Mouse (Mus musculus): ENCODE measurements at regions not wholly inside any gene's neighbourhood (a gene's known extent, or its start where the extent isn't known, plus 50 kb on each side); places are given as distances from the start of the nearest gene placed in this dataset.

DNA sequence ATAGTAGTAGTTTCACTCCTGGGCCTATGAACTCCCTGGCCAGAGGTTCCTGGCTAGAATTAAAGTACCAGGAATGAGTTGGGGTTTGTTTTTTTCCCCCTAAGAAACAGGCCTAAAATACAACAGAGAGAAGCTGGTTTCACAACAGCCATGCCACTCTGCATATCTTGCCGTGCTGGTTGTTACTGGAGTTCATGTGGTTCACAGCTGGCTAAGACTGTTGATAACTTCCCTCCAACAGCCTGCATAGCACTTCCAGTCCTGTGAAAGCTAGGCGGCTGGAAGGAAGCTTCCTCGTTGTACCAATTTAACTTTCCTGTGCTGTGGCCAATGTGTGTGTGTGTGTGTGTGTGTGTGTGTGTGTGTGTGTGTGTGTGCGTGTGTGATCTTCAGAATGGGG is 179.0 kb upstream of the Nabp1 start:
- H3K9ac ChIP-seq (ENCODE audit: low read length), result no peak overlapping the region
- H3K36me3 ChIP-seq (ENCODE audit: control insufficient read depth, insufficient read depth, low read length), result no peaks in the 10 kb centered on the region
- H3K27ac ChIP-seq (ENCODE audit: low read length), result no peak overlapping the region
- no peak for ATAC-seq (ENCODE audit: insufficient read depth, low FRiP score)
- no peaks in the 10 kb centered on the region for H3K27me3 ChIP-seq (ENCODE audit: control insufficient read depth, insufficient read depth, low read length)
- no peaks in the 10 kb centered on the region for H3K4me1 ChIP-seq (ENCODE audit: control insufficient read depth, insufficient read depth, low read length)
- H3K4me2 ChIP-seq (ENCODE audit: low read depth, low read length), result no peak overlapping the region
- no peaks in the 10 kb centered on the region for H3K9me3 ChIP-seq (replicated peaks; ENCODE audit: control insufficient read depth, low read length)
- no peak overlapping the region for H3K4me3 ChIP-seq (replicated peaks; ENCODE audit: low read length)
- WGBS, result 77% methylated on average over 4 of the region's 4 CpGs

DNA sequence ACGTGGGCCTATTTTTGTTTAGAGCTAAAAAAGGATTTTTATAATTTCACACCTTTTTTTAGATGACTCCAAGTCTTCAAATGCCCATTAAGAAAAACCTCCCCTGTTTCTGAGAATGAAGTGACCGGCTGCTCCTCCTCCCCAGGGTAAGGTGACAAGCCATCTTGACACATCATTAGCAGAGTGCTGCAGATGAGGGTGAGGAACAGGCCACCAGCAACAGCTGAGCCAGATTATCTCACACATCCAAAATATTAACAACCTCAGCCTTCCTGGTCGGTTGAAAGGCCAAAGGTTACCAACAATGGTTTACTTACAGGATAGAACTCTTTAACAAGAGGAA is 172.4 kb upstream of the Nabp1 start:
- no peaks in the 10 kb centered on the region for H3K36me3 ChIP-seq (ENCODE audit: control insufficient read depth, insufficient read depth, low read length)
- WGBS, result 27% methylated on average over 3 of the region's 3 CpGs
- no peak for ATAC-seq (ENCODE audit: insufficient read depth, low FRiP score)
- no peak overlapping the region for H3K4me2 ChIP-seq (ENCODE audit: low read depth, low read length)
- no peaks in the 10 kb centered on the region for H3K4me1 ChIP-seq (ENCODE audit: control insufficient read depth, insufficient read depth, low read length)
- no peaks in the 10 kb centered on the region for H3K27me3 ChIP-seq (ENCODE audit: control insufficient read depth, insufficient read depth, low read length)
- H3K4me3 ChIP-seq (replicated peaks; ENCODE audit: low read length), result no peak overlapping the region
- H3K27ac ChIP-seq (ENCODE audit: low read length), result no peak overlapping the region
- H3K9me3 ChIP-seq (replicated peaks; ENCODE audit: control insufficient read depth, low read length), result no peaks in the 10 kb centered on the region
- H3K9ac ChIP-seq (ENCODE audit: low read length), result no peak overlapping the region

DNA sequence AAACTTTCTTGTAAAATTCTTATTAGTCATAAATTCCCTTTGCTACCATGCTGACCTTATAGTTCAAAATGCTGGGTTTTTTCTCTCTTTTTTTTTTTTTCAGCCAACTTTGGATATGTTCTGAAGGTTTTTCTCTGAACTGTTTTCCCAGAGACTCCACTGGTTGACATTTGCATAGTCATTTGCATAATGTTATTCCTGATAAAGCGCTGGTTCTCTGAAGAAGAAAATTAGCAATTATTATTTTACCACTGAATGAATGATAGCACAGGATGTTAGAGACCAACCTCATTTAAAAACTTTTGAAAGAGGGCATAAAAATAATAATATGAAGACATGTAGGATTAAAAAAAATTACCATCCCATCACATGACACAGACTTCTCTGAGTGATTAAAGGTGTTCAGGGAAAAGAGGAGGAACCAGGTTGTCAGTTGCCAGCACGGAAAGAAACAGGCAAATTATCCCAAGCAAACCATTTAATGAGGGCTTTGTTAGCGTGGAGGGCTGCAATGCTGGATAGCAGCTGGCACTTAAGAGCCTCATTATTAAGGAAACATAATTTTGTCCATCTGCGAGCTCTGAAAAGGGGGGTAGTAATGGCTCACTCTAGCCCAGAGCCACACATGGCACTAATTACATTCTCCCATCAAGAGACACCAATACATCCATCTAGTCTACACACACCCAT is 171.9 kb upstream of the Nabp1 start:
- H3K9ac ChIP-seq (ENCODE audit: low read length), result no peak overlapping the region
- H3K4me3 ChIP-seq (replicated peaks; ENCODE audit: low read length), result no peak overlapping the region
- no peak overlapping the region for H3K4me2 ChIP-seq (ENCODE audit: low read depth, low read length)
- ATAC-seq (ENCODE audit: insufficient read depth, low FRiP score), result no peak
- H3K27me3 ChIP-seq (ENCODE audit: control insufficient read depth, insufficient read depth, low read length), result no peaks in the 10 kb centered on the region
- WGBS, result 42% methylated on average over 4 of the region's 4 CpGs
- no peak overlapping the region for H3K27ac ChIP-seq (ENCODE audit: low read length)
- no peaks in the 10 kb centered on the region for H3K36me3 ChIP-seq (ENCODE audit: control insufficient read depth, insufficient read depth, low read length)
- no peaks in the 10 kb centered on the region for H3K9me3 ChIP-seq (replicated peaks; ENCODE audit: control insufficient read depth, low read length)
- no peaks in the 10 kb centered on the region for H3K4me1 ChIP-seq (ENCODE audit: control insufficient read depth, insufficient read depth, low read length)

DNA sequence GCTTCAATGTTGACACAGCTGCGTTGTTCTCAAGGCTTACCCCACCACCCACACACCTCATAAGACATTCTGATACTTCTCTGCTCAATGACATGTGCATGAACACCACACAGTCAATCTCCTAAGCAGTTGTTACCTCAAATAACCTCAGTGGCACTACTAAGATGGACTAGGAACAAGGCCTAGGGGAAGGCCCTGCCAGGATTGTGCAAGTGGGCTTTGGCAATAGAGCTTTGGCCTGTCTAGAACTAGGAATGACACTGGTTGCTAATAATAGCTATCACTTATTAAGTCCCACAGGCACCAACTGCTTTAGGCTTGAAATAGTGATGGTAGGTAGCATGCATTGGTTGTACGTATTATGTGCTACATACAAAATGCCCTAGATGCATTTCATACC is 169.7 kb upstream of the Nabp1 start:
- Histone ChIP-seq H3K36me3 (ENCODE audit: control insufficient read depth, insufficient read depth, low read length) (no peaks in the 10 kb centered on the region), H3K27ac (ENCODE audit: low read length) (no peak overlapping the region)

DNA sequence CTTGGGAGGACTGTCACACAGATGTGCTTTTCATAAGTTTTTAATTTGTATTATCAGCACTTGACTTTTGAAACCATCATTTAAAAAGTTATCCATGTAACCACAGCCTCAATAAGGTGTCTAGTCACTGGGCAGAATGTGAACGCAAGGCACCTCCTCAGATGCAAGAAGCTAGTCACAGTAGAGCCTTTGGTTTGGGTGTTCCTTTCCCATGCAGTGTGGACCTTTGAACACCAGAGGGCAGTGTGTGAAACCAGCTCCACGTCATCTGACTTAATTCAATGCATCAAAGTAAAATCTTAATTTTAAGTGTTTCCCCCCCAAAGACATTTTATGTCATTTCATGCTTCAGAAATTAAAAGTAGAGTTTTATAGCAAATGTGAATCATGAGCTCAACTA is 166.2 kb upstream of the Nabp1 start:
- Histone ChIP-seq H3K36me3 (ENCODE audit: control insufficient read depth, insufficient read depth, low read length) (no peaks in the 10 kb centered on the region), H3K27ac (ENCODE audit: low read length) (no peak overlapping the region), H3K9ac (ENCODE audit: low read length) (no peak overlapping the region), H3K27me3 (ENCODE audit: control insufficient read depth, insufficient read depth, low read length) (no peaks in the 10 kb centered on the region), H3K9me3 (replicated peaks; ENCODE audit: control insufficient read depth, low read length) (no peaks in the 10 kb centered on the region), H3K4me1 (ENCODE audit: control insufficient read depth, insufficient read depth, low read length) (no peaks in the 10 kb centered on the region), H3K4me3 (replicated peaks; ENCODE audit: low read length) (no peak overlapping the region), H3K4me2 (ENCODE audit: low read depth, low read length) (no peak overlapping the region)
- ATAC-seq (ENCODE audit: insufficient read depth, low FRiP score), result no peak
- 26% methylated on average over 2 of the region's 2 CpGs for WGBS

More for the DNA sequence above, 169.7 kb upstream of the Nabp1 start:
- Histone ChIP-seq H3K4me3 (replicated peaks; ENCODE audit: low read length) (no peak overlapping the region), H3K9me3 (replicated peaks; ENCODE audit: control insufficient read depth, low read length) (no peaks in the 10 kb centered on the region), H3K4me1 (ENCODE audit: control insufficient read depth, insufficient read depth, low read length) (no peaks in the 10 kb centered on the region), H3K9ac (ENCODE audit: low read length) (no peak overlapping the region), H3K4me2 (ENCODE audit: low read depth, low read length) (no peak overlapping the region), H3K27me3 (ENCODE audit: control insufficient read depth, insufficient read depth, low read length) (no peaks in the 10 kb centered on the region)
- 71% methylated on average over 2 of the region's 2 CpGs for WGBS
- peak; percentile 29; the same call in 1 of the 2 replicates for ATAC-seq (ENCODE audit: insufficient read depth, low FRiP score)

DNA sequence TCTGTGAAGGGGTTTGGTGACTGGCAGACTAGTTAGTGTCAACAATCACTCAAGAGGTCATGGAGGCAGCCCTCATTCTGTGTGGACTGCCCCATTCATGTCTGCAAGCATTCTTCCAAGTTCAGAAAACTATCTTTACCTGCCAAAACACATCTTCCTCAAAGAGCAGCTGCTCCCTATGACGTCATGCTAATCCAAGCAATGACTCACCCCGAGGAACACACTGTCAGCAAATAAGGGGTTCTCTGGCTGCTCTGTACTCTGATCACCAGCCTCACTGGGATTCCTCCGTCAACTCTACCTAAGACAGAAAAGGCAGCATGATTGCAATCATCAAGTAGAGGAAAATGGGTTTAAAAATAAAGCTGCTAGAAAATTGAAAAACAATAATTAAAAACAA is 165.4 kb upstream of the Nabp1 start:
- Histone ChIP-seq H3K4me1 (ENCODE audit: control insufficient read depth, insufficient read depth, low read length) (no peaks in the 10 kb centered on the region), H3K36me3 (ENCODE audit: control insufficient read depth, insufficient read depth, low read length) (no peaks in the 10 kb centered on the region), H3K9me3 (replicated peaks; ENCODE audit: control insufficient read depth, low read length) (no peaks in the 10 kb centered on the region), H3K4me2 (ENCODE audit: low read depth, low read length) (no peak overlapping the region), H3K27me3 (ENCODE audit: control insufficient read depth, insufficient read depth, low read length) (no peaks in the 10 kb centered on the region), H3K4me3 (replicated peaks; ENCODE audit: low read length) (no peak overlapping the region), H3K27ac (ENCODE audit: low read length) (no peak overlapping the region), H3K9ac (ENCODE audit: low read length) (no peak overlapping the region)
- ATAC-seq (ENCODE audit: insufficient read depth, low FRiP score), result peak; percentile 53; the same call in 1 of the 2 replicates
- 26% methylated on average over 3 of the region's 3 CpGs for WGBS

DNA sequence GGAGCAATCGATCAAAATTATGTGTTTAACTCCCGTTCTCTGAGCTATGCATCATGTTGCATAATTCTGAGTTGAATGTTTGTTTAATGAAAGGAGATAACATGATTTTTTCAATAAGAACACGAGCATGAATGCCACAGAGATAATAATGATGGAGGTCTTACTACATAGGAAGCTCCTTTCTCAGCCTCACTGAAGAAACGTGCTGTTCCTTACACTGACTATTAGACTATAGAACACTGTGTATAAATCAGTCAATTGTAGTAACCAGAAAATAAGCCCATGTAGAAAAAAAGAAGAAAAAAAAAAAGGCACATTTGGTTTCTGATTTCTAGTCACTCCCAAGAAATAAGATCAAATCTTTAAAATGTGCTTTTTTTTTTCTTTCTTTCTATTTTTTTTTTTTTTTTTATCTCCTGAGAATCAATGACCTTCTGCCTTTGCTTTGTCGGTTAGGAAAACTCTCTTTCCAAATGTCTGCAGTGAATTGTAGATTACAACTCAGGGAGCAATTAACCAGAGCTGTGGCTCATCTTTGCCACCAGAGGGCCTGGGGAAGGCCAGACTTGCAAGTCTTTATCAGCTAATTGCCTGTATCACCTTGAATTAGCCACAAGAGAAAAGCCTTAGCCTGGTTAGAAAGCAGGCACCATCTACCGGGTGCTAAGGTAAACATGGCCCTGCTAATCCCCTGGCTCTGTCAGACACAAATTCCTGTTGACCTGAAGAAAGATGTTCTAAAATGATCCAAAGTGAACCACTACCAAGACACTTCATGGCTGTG is 160.5 kb upstream of the Nabp1 start:
- Histone ChIP-seq H3K4me1 (ENCODE audit: control insufficient read depth, insufficient read depth, low read length) (no peaks in the 10 kb centered on the region), H3K4me3 (replicated peaks; ENCODE audit: low read length) (no peak overlapping the region), H3K36me3 (ENCODE audit: control insufficient read depth, insufficient read depth, low read length) (no peaks in the 10 kb centered on the region), H3K9me3 (replicated peaks; ENCODE audit: control insufficient read depth, low read length) (no peaks in the 10 kb centered on the region), H3K4me2 (ENCODE audit: low read depth, low read length) (no peak overlapping the region), H3K27me3 (ENCODE audit: control insufficient read depth, insufficient read depth, low read length) (no peaks in the 10 kb centered on the region), H3K9ac (ENCODE audit: low read length) (no peak overlapping the region), H3K27ac (ENCODE audit: low read length) (0 out of 2 replicates have a peak overlapping the region, but pooled peaks have one; percentile 34)
- ATAC-seq (ENCODE audit: insufficient read depth, low FRiP score), result no peak
- WGBS, result 37% methylated on average over 6 of the region's 6 CpGs

DNA sequence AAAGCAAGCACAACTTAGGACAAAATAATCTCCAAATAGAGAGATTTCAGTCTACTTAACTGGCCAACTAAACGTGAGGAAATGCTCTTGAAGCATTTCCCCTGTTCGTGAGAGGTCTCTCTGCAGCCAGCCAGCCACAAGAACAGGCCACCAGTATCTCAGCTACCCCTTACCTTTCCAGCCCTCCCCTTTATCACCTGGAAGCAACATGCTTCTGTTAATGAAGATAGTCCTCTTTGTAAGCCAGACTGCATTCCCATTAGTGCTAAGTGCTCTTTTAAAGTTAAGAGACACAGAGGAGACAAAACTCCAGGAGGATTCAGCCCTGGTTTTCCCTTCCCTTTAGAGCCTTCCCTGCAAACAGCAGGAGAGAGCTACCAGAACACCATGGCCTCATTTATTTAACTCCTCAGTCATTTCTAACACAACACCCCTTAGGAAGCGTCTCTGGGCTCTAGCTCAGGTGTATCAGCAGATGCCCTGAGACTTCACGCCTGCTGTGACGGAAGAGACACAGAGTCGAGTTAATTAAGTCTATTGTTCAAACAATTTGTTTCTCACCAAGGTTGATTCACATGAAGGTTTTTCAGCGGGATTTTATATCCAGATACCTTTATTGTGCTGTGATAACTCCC is 157.8 kb upstream of the Nabp1 start:
- ATAC-seq (ENCODE audit: insufficient read depth, low FRiP score), result no peak
- Histone ChIP-seq H3K36me3 (ENCODE audit: control insufficient read depth, insufficient read depth, low read length) (no peaks in the 10 kb centered on the region), H3K27me3 (ENCODE audit: control insufficient read depth, insufficient read depth, low read length) (no peaks in the 10 kb centered on the region), H3K4me1 (ENCODE audit: control insufficient read depth, insufficient read depth, low read length) (no peaks in the 10 kb centered on the region), H3K9me3 (replicated peaks; ENCODE audit: control insufficient read depth, low read length) (no peaks in the 10 kb centered on the region), H3K4me2 (ENCODE audit: low read depth, low read length) (no peak overlapping the region), H3K4me3 (replicated peaks; ENCODE audit: low read length) (no peak overlapping the region), H3K9ac (ENCODE audit: low read length) (no peak overlapping the region), H3K27ac (ENCODE audit: low read length) (no peak overlapping the region)
- WGBS, result 48% methylated on average over 7 of the region's 7 CpGs

DNA sequence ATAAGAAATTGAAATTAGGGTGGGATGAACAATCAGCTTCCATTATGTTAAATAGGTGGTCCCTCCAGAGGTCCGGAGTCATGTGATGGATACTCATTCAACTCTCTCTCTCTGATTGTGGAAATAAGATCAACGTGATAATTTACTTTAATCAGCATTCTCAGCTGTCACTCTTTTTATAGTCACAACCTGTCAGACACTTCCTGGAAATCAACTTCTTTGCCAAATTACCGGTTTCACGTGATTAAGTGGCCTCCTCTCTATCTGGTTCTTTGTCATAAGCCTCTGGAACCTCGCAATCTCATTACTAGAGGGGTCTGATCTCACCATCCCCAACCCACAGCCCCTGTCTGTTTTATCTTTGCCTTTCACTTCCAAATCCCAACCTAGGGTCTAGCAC is 155.6 kb upstream of the Nabp1 start:
- H3K9me3 ChIP-seq (replicated peaks; ENCODE audit: control insufficient read depth, low read length), result no peaks in the 10 kb centered on the region
- ATAC-seq (ENCODE audit: insufficient read depth, low FRiP score), result no peak
- no peaks in the 10 kb centered on the region for H3K4me1 ChIP-seq (ENCODE audit: control insufficient read depth, insufficient read depth, low read length)
- no peak overlapping the region for H3K4me2 ChIP-seq (ENCODE audit: low read depth, low read length)
- no peak overlapping the region for H3K27ac ChIP-seq (ENCODE audit: low read length)
- no peak overlapping the region for H3K4me3 ChIP-seq (replicated peaks; ENCODE audit: low read length)
- no peaks in the 10 kb centered on the region for H3K36me3 ChIP-seq (ENCODE audit: control insufficient read depth, insufficient read depth, low read length)
- no peak overlapping the region for H3K9ac ChIP-seq (ENCODE audit: low read length)
- H3K27me3 ChIP-seq (ENCODE audit: control insufficient read depth, insufficient read depth, low read length), result no peaks in the 10 kb centered on the region
- 72% methylated on average over 5 of the region's 5 CpGs for WGBS
